Mouse (Mus musculus) small intestine, adult 2 months (tissue): ENCODE data around the gene Ldlr.

Experiments
- CTCF ChIP-seq: fragments of 200-500 bp; IDR thresholded peaks from 2 replicates; pipeline ENCODE4 v1.5.1; 2012; ENCODE audit warnings: low read depth, mild to moderate bottlenecking, control low read depth, inconsistent platforms, low read length, moderate library complexity, mixed read lengths; ENCODE audit not compliant: insufficient replicate concordance, insufficient read length; ENCODE audit errors: extremely low read depth
- POLR2A ChIP-seq: fragments of 200-500 bp; IDR thresholded peaks from 2 replicates; pipeline ENCODE4 v1.6.1; 2012; ENCODE audit warnings: low read depth, mild to moderate bottlenecking, control low read depth, inconsistent platforms, low read length, moderate library complexity

GRCm38 (mm10) chr9:21680448-21680847 lies 42.8 kb upstream of the Ldlr start:
- TF ChIP-seq POLR2A = no peak
- TF ChIP-seq CTCF = no peak
